Mouse (Mus musculus): ENCODE data around the gene Lrrc42.
A peak's percentile ranks its signal among the peaks of the same experiment; 100 is the strongest.

The Lrrc42 gene

DNA sequence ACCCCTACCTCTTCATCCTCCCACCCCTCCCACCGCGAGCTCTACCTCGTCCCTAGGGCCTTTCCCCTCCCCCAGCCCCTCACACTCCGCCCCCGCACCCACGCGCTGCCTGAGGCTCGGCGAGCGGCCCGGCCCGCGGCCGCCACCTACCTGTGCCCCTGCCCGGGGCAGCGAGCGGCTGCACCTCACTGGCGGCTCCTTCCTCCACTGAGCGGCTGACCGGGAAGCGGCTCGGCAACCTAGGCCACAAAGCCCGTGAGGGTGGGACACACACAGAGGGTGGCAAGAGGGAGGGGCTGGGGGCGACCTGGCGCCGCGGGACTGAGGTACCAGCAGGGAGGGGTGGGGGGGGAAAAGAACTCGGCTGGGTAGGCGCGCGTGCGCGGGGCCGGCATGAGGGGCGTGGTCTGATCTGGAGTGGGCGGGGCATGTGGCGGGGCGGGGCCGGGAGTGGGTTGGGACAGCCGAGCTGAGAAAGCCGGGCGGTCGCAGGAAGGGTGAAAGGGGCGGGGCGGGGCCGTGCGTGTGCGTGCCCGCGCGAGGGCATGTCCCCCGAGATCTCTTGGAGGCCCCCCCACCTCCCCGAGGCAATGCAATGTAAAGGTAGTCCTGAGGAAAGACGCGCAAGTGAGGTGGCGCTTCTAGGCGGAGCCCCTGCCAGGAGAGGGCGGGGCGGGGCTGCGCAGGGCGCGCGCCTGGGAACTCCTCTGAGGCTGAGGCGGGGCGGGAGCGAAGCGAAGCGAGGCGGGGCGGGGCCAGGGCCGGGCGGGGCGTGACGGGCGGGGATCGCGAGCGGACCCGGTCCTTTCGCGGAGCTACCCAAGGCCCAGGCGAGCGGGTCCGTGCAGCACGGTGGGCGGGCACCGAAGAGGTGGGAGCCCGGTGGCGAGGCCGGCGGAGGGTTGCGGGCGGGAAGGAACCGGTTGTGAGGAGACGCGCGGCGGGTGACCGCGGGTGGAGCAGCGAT is at the start of gene Lrrc42, which contains the start of gene Hspb11:
Lrrc42 (minus strand) TSS at position 408 of the 967 bp plus-strand sequence.
Hspb11 (plus strand) TSS at position 469 of the 967 bp plus-strand sequence.
- DNase-seq, result peak; percentile 96 to 98

DNA sequence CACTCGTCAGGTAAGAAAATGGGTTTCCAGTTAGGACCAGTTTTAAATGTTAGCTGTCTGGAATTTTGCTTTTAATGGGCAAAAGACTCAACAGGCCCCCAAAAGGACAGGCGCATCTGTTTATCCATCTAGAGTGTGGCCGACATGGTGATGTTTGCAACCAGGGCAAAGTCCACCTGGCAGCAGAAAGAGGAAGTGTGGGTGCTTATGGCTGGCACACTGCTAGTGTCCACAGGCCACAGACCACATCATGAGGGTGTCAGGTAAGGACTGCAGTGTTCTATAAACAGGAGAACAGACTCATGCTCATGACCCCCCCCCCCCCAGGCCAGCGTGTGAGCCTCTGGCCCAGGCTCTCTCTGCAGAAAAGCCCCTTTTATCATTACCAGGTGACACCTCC is 49.5 kb upstream of the Lrrc42 start:
- DNase-seq, result no peak

- no peak for DNase-seq
Observed at GRCm38 (mm10) chr4:107302221-107302620, 48.9 kb upstream of the Lrrc42 start.

DNA sequence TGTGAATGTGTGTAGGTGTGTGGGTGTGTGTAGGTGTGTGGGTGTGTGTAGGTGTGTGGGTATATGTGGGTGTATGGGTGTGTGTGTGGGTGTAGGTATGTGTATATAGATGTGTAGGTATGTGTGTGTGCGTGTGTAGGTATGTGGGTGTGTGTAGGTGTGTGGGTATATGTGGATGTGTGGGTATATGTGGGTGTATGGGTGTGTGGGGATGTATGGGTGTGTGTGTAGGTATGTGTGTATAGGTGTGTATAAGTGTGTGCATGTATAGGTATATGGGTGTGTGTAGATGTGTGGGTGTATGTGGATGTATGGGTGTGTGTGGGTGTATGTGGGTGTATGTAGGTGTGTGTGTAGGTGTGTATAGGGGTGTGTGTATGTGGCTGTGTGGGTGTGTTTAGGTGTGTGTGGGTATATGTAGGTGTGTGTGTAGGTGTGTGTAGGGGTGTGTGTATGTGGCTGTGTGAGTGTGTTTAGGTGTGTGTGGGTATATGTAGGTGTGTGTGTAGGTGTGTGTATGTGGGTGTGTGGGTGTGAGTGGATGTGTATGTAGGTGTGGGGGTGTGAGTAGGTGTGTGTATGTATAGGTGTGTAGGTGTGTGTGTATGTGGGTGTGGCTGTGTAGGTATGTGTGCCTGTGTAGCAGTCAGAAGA is 47.7 kb upstream of the Lrrc42 start:
- DNase-seq, result no peak

DNA sequence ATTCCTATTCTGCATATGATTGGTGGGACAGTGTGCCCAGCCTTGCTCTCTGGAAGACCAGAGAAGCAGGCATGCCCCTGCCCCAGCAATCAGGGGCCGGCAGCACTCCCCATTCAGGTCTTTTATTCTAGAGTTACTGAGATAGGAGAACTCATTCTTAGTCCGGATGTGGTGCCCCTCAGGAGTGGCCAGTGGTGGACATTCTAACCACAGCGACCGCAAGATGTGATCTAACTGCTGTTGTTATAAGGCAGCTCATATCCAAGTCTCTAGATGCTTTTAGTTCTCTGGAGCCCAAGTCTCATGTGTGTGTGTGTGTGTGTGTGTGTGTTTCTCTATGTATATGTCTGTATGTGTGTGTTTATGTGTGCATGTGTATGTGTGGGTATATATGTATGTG is 47.0 kb upstream of the Lrrc42 start:
- no peak for DNase-seq

DNA sequence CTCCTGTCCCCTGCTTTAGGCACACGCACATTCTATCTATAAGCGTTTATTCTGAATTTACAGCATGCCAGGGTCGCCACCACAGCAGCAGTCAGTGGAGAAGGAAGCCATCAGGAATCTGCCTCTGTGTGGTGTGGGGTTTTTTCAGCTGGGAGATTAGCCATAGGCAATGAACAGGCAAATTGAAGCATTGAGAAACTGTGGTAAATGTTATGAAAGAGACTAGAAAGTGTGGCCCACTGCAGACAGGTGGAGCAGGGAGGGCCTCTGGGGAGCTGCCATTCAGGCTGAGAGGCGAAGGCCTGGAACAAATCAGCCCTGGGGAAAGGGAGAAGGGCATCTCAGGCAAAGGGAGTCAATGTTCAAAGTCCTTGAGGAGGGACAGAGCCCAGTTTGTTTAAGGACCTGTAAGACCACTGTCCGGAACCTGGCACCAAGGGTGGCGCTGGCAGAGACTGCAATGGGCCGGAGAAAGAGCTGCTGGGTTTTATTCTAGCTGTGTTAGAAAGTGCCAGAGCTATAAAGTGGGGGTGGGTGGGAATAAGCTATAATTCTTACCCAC is 46.5 kb upstream of the Lrrc42 start:
- DNase-seq, result no peak

GRCm38 (mm10) chr4:107298071-107298606 is 44.8 kb upstream of the Lrrc42 start:
- DNase-seq, result no peak

GRCm38 (mm10) chr4:107292273-107292662 is 38.9 kb upstream of the Lrrc42 start:
- DNase-seq, result no peak

GRCm38 (mm10) chr4:107291611-107292272 is 38.4 kb upstream of the Lrrc42 start:
- DNase-seq, result no peak

DNA sequence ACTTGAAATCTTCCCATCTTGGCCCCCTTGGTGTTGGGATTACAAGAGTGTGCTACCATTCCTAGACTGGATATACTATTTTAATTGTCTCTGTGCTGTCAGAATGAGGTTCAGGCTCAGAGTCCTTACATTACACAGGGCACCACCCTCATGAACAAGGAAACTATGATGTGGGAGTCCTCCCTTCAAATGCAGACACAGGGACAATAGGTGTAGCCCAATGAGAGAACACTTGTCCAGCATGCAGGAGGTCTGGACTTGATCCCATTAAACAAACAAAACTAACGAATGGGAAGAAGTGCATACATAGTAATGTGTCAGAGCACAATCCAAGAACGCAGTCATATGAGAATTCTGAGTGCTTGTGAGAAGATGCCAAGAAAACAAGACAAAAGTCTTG is 34.2 kb upstream of the Lrrc42 start:
- DNase-seq, result no peak

DNA sequence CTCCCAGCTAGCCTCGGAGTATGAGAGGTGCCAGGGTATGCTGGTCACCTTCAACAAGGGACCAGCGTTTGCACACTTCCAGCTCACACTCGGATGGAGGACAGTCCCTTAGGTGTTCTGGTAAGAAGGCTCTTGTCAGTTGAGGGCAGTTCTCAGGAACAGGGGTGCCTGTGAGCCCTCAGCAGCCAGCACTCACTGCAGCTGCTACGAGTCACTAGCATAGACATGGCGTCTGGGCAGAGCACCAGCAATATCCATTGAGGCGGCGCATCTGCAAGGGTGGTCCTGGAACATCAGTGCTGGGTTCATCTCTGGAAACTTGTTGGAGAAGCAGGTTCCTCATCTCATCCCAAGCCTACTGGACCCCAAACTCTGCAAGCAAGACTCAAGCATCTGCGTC is 33.1 kb upstream of the Lrrc42 start:
- DNase-seq, result no peak

DNA sequence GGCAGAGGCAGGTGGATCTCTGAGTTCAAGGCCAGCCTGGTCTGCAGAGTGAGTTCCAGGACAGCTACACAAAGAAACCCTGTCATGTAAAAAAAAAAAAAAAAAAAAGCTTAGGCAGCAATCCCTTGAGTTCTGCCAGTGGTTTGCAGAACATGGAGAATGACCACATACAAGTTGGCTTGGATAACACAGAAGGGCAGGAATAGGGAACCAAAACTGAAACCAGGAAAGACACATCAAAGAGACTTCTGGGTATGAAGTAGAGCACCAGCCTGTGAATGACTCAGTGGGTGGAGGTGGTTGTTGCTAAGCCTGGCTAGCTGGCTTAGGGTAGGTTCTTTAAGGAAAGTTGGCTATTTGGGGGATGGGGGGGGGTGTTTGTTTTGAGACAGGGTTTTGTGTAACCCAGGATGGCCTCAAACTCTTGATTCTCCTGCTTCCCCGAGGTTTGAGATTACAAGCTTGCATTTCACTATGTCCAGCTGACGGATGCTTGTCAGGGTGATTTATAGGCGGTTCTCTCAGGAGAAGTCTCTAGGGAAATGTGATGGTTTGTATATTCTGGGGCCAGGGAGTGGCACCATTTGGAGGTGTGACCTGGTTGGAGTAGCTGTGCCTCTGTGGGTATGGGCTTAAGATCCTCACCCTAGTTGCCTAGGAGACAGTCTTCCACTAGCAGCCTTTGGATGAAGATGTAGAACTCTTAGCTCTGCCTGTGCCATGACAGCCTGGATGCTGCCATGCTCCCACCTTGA is 32.3 kb upstream of the Lrrc42 start:
- DNase-seq, result no peak

DNA sequence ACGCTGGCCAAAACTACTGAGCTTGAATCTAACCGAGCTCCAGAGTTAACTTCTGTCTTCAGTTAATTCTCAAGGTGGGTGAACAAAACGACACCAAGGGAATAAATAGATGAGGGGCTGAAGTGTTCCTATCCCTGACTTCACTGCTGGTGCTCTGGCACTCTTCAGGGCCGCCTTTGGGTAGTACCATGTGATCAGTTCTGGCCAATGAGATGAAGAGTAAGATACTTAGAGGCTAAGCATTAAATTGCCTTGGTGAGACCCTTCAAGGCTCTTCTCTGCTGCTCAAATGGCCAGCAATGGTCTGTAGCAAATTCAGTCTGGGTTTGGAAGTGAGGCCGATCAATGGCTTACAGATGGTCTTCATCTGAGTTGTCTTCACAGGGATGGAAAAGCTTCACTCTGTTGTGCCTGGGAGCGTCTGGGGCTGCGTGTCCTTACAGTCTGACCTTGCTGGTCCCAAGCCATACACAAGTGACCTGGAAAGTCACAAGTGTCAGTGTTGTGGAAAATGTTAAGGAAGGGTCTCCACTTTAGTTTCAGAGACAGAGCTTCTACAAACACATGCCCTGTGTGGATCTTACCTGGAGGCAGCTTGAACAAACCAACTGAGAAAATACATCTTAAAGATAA is 27.6 kb upstream of the Lrrc42 start:
- no peak for DNase-seq

DNA sequence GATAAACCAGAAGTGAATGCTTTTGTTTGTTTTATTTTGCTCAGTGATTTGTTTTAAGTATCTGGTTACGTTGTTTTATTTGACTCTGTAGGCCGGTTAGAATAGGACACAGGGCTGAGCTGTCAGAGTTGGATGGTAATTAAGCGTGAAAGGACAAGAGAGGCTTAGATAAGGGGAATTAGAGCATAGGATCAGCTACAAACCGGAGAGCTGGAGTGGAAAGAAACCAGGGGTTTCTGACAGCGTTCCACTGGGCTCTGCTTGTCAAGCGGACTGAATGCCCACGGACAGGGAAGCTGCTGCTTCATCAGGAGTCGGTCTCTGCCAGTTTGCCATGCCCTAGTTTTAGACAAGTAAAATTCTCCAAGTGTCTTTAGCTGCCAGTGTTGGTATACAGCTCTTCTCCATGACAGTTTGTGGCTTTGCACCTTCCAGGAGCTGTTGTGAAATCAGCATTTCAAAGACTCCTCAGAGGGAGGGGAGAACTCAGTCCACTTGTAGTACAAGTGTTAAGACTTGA is 24.9 kb upstream of the Lrrc42 start:
- DNase-seq, result no peak

- DNase-seq, result no peak
Observed at GRCm38 (mm10) chr4:107274511-107274910, 21.2 kb upstream of the Lrrc42 start.

- DNase-seq, result no peak
Observed at GRCm38 (mm10) chr4:107273683-107274082, 20.4 kb upstream of the Lrrc42 start.

DNA sequence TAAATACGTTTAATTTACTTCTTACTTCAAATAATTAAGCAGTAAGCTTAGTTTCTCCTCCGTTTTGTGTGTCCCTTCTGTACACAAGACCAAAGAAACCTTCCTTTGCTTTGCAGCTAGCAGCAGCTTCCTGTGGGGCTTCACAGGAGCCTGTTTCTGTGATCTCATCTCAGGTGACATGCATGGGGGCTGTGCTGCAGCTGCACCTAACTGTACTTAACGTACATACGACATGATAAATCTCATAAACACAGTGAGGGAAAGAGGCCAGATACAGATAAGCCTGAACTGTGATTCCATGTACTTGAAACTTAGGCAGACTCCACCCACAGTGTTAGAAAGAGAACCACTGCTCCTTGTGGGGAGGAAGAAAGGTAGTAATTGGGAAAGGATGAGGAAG is 6.7 kb upstream of the Lrrc42 start:
- DNase-seq, result peak in 1 of 2 experiments; percentile 7

- no peak for DNase-seq
Observed at GRCm38 (mm10) chr4:107254414-107254813, 1.1 kb upstream of the Lrrc42 start.

DNA sequence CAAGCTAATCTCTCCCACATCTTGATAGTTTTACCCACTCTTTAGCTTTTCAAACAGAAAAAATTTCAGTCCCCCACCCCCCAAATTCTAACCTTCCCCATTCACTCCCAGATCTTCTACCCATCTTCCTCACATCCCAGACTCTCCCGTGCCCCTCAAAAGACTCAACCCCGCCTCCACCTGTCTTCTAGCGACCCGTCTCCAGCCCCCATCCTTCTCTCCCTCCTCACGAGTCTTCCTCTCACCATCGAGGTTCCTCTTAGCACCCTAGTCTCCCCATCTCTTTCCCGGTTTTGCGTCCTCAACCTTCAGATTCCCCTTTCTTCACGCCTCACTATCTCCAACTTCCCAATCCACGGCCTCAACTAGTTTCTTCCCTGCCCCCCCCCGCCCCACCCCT is 810 bp downstream of the Lrrc42 start:
- DNase-seq, result no peak

- peak in 1 of 2 experiments; percentile 54 for DNase-seq
Observed at GRCm38 (mm10) chr4:107250494-107250893, 2.8 kb downstream of the Lrrc42 start.

- DNase-seq, result peak; percentile 20 to 61
Observed at GRCm38 (mm10) chr4:107249471-107249870, 3.9 kb downstream of the Lrrc42 start.
